Mouse (Mus musculus): ENCODE data around the gene Aagab.

DNA sequence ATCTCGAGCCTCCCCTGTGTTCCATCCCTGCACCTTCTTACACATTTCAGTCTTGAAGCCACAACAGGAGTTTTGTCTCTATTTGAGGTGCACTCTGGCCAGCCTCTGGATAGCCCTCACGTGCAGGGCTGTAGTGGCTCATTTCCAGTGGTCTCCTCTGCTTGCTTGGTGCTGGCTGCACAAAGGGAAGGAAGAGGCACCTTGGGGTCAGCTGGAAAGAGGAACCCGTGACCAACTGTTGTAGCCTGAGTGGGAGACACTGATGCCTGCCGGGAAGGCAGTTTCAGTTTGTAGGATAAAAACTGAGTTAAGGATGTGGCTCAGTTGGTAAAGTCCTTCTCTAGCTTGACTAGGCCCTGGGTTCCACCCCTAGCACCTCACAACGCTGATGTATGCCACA is 9.5 kb downstream of the Aagab start:
- TF ChIP-seq CTCF (IDR thresholded peaks at IDR 0.05; ENCODE audit: low read depth, low read length) = no peak
- TF ChIP-seq POLR2A (IDR thresholded peaks at IDR 0.05; ENCODE audit: insufficient read depth, low read length) = no peak
